Mouse (Mus musculus) embryonic facial prominence, embryonic 11.5 days (tissue): ENCODE measurements around the gene Acmsd. TPM values are rescaled to one million over a fixed set of nuclear protein-coding genes. Genes with fewer than 3 reads are reported as not detected.

Source experiments
- ATAC-seq: fragments of 200-750 bp; cut with Nextera tagmentation; replicated peaks from 2 replicates; pipeline ENCODE4 v1.8.0; 2017; ENCODE audit warnings: low read depth; ENCODE audit not compliant: insufficient number of reproducible peaks, low FRiP score, low TSS enrichment
- DNase-seq: peaks from one replicate; pipeline ENCODE4 v3.0.0-alpha.2; 2015; ENCODE audit warnings: low spot score
- H3K27ac ChIP-seq: fragments of 300-500 bp; sonication (generic); replicated peaks from 2 replicates; pipeline ENCODE4 v1.5.1; 2014; ENCODE audit warnings: mild to moderate bottlenecking, low read depth, low read length, control low read depth
- H3K27me3 ChIP-seq: fragments of 300-500 bp; sonication (generic); 2 replicates; pipeline ENCODE4 v1.6.1; 2014; ENCODE audit warnings: mild to moderate bottlenecking, low read length, moderate library complexity, mixed read lengths; ENCODE audit not compliant: control insufficient read depth, insufficient read depth
- H3K36me3 ChIP-seq: fragments of 300-500 bp; sonication (generic); replicated peaks from 2 replicates; pipeline ENCODE4 v1.6.1; 2014; ENCODE audit warnings: low read depth, mild to moderate bottlenecking, low read length, moderate library complexity, mixed read lengths; ENCODE audit not compliant: control insufficient read depth, insufficient read depth
- H3K4me1 ChIP-seq: fragments of 300-500 bp; sonication (generic); 2 replicates; pipeline ENCODE4 v1.6.1; 2014; ENCODE audit warnings: low read length, mixed read lengths; ENCODE audit not compliant: control insufficient read depth, insufficient read depth
- H3K4me2 ChIP-seq: fragments of 300-500 bp; sonication (generic); 2 replicates; pipeline ENCODE4 v1.6.1; 2014; ENCODE audit warnings: low read depth, mild to moderate bottlenecking, control low read depth, low read length, moderate library complexity
- H3K4me3 ChIP-seq: fragments of 300-500 bp; sonication (generic); 2 replicates; pipeline ENCODE4 v1.5.1; 2014; ENCODE audit warnings: low read depth, low read length, control low read depth
- H3K9ac ChIP-seq: fragments of 300-500 bp; sonication (generic); replicated peaks from 2 replicates; pipeline ENCODE4 v1.6.1; 2014; ENCODE audit warnings: mild to moderate bottlenecking, control low read depth, low read length
- H3K9me3 ChIP-seq: fragments of 300-500 bp; sonication (generic); replicated peaks from 2 replicates; pipeline ENCODE4 v1.6.1; 2016; ENCODE audit warnings: mild to moderate bottlenecking, low read length, inconsistent platforms, mixed read lengths; ENCODE audit not compliant: control insufficient read depth
- whole genome bisulfite sequencing: fragments of 180-500 bp; shearing (Covaris S2); extraction: QIAGEN DNeasy Blood & Tissue Kit; methylation state at CpG from one replicate; pipeline ENCODE4 v1.1.7; 2014; 5-methylcytosine and 5-hydroxymethylcytosine counted together
- polyA plus RNA-seq: library from polyadenylated mRNA; unstranded; fragments of >200 nt; fragmentation: Nextera tagmentation; extraction: Ambion mirVana; gene quantifications from 2 replicates; pipeline ENCODE4 v1.2.1, GENCODE M21; 2014

Gene Acmsd
- polyA plus RNA-seq, 1 experiment from 2014 or later, result 0.32 TPM

GRCm38 (mm10) chr1:127780142-127780541, 50.9 kb downstream of the Acmsd start:
- no peaks in the 10 kb centered on the region for H3K36me3 ChIP-seq
- 56% methylated on average over 3 of the region's 3 CpGs for WGBS
- no peak for DNase-seq
- H3K4me2 ChIP-seq, result no peak overlapping the region
- no peak for ATAC-seq
- no peak overlapping the region for H3K27ac ChIP-seq
- no peaks in the 10 kb centered on the region for H3K27me3 ChIP-seq
- no peaks in the 10 kb centered on the region for H3K4me1 ChIP-seq
- no peak overlapping the region for H3K4me3 ChIP-seq
- H3K9me3 ChIP-seq, result no peaks in the 10 kb centered on the region
- H3K9ac ChIP-seq, result no peak overlapping the region

- H3K4me3 ChIP-seq, result no peak overlapping the region
- H3K36me3 ChIP-seq, result no peaks in the 10 kb centered on the region
- no peak overlapping the region for H3K27ac ChIP-seq
- no peaks in the 10 kb centered on the region for H3K4me1 ChIP-seq
- H3K9ac ChIP-seq, result no peak overlapping the region
- ATAC-seq, result no peak
- no peaks in the 10 kb centered on the region for H3K27me3 ChIP-seq
- H3K4me2 ChIP-seq, result no peak overlapping the region
- 78% methylated on average over 2 of the region's 2 CpGs for WGBS
- H3K9me3 ChIP-seq, result no peaks in the 10 kb centered on the region
- no peak for DNase-seq
Observed at GRCm38 (mm10) chr1:127780849-127781248, 51.6 kb downstream of the Acmsd start.

GRCm38 (mm10) chr1:127783862-127784261, 54.6 kb downstream of the Acmsd start:
- Histone ChIP-seq H3K9ac (no peak overlapping the region), H3K36me3 (no peaks in the 10 kb centered on the region), H3K9me3 (no peaks in the 10 kb centered on the region), H3K27ac (no peak overlapping the region), H3K4me3 (no peak overlapping the region), H3K4me2 (no peak overlapping the region), H3K27me3 (no peaks in the 10 kb centered on the region), H3K4me1 (no peaks in the 10 kb centered on the region)
- DNase-seq, result no peak
- no peak for ATAC-seq

GRCm38 (mm10) chr1:127785882-127786281, 56.7 kb downstream of the Acmsd start:
- WGBS, result 82% methylated on average over 1 of the region's 1 CpGs
- Histone ChIP-seq H3K36me3 (no peaks in the 10 kb centered on the region), H3K27ac (no peak overlapping the region), H3K4me2 (no peak overlapping the region), H3K4me1 (no peaks in the 10 kb centered on the region), H3K9me3 (no peaks in the 10 kb centered on the region), H3K27me3 (no peaks in the 10 kb centered on the region), H3K4me3 (no peak overlapping the region), H3K9ac (no peak overlapping the region)
- ATAC-seq, result no peak
- DNase-seq, result no peak

- Histone ChIP-seq H3K4me2 (no peak overlapping the region), H3K36me3 (no peaks in the 10 kb centered on the region), H3K9me3 (no peaks in the 10 kb centered on the region), H3K4me3 (no peak overlapping the region), H3K27me3 (no peaks in the 10 kb centered on the region), H3K4me1 (no peaks in the 10 kb centered on the region), H3K27ac (no peak overlapping the region), H3K9ac (no peak overlapping the region)
- 60% methylated on average over 6 of the region's 6 CpGs for WGBS
- no peak for DNase-seq
- no peak for ATAC-seq
Observed at GRCm38 (mm10) chr1:127788943-127789342, 59.7 kb downstream of the Acmsd start.

- no peaks in the 10 kb centered on the region for H3K27me3 ChIP-seq
- H3K27ac ChIP-seq, result no peak overlapping the region
- no peak overlapping the region for H3K4me3 ChIP-seq
- WGBS, result 95% methylated on average over 1 of the region's 1 CpGs
- no peak overlapping the region for H3K4me2 ChIP-seq
- ATAC-seq, result no peak
- no peaks in the 10 kb centered on the region for H3K36me3 ChIP-seq
- no peaks in the 10 kb centered on the region for H3K9me3 ChIP-seq
- H3K9ac ChIP-seq, result no peak overlapping the region
- DNase-seq, result no peak
- H3K4me1 ChIP-seq, result no peaks in the 10 kb centered on the region
Observed at GRCm38 (mm10) chr1:127793459-127793858, 64.2 kb downstream of the Acmsd start.

GRCm38 (mm10) chr1:127795087-127795769, 66.0 kb downstream of the Acmsd start:
- WGBS, result 89% methylated on average over 6 of the region's 6 CpGs
- H3K4me1 ChIP-seq, result no peaks in the 10 kb centered on the region
- no peak for DNase-seq
- no peaks in the 10 kb centered on the region for H3K9me3 ChIP-seq
- no peak for ATAC-seq
- no peak overlapping the region for H3K27ac ChIP-seq
- H3K36me3 ChIP-seq, result no peaks in the 10 kb centered on the region; the same call in 1 of the 2 replicates
- no peak overlapping the region for H3K4me3 ChIP-seq
- no peak overlapping the region for H3K4me2 ChIP-seq
- H3K27me3 ChIP-seq, result no peaks in the 10 kb centered on the region
- no peak overlapping the region for H3K9ac ChIP-seq

GRCm38 (mm10) chr1:127796341-127796740, 67.1 kb downstream of the Acmsd start:
- H3K4me3 ChIP-seq, result no peak overlapping the region
- DNase-seq (no peak), ATAC-seq (no peak)
- no peaks in the 10 kb centered on the region for H3K27me3 ChIP-seq
- H3K27ac ChIP-seq, result no peak overlapping the region
- H3K4me2 ChIP-seq, result no peak overlapping the region
- WGBS, result 73% methylated on average over 4 of the region's 4 CpGs
- no peak overlapping the region for H3K9ac ChIP-seq
- no peaks in the 10 kb centered on the region for H3K4me1 ChIP-seq
- no peaks in the 10 kb centered on the region for H3K9me3 ChIP-seq
- no peaks in the 10 kb centered on the region; the same call in 1 of the 2 replicates for H3K36me3 ChIP-seq
